Mouse (Mus musculus) lung, adult 10 weeks (tissue): ENCODE measurements around the gene Wdr77. TPM values are rescaled to one million over a fixed set of nuclear protein-coding genes. Genes with fewer than 3 reads are reported as not detected.

Source experiments
- polyA plus RNA-seq: library from polyadenylated mRNA; stranded (reverse); fragments of 350-450 nt; fragmentation: Illumina TruSeq; extraction: RNeasy Lipid Tissue Mini Kit (QIAGEN cat#74804); gene quantifications from one replicate; pipeline ENCODE4 v1.2.3, GENCODE M21; 2014; ENCODE audit warnings: low read depth, low replicate concordance; ENCODE audit not compliant: insufficient read depth

The Wdr77 gene
- 17.1 TPM for polyA plus RNA-seq

GRCm38 (mm10) chr3:105958974-105959580 is at the start of gene Wdr77:
Wdr77 (plus strand) TSS chr3:105959369.

DNA sequence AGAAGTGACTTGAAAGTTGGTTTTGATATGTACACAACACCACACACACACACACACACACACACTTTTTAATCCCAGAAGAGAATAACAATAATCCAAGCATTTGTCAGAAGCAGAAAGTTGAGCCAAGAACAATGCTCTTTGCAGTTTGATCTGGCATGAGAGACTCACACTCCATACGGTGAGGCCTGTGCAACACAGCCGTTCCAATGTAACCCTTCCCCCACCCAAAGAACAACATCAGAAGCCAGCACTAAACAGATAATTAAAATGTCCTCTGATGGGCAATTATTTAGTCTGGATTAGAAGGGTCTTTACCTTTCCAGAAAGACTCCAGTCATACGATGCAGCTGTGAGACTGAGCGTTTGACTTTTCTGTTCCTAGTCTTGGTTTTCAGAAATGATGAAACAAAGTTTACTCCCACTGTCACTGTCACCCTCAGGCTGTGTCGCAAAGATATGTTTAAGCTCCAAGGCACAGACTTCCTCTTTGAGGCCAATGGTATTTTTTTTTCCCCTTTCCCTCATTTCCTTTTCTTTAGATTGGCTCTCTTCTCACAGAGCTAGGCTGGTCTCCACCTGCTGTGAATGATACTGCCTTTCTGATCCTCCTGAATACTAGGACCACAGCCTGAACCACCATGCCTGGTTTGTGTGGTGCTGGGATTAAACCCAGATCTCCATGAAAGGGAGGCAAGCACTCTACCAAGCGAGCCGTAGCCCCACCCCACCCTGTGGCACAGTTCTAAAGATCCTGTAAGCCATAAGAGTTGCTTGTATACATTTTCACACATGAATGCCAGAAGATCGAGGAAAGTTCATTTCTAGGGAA is 26.7 kb upstream of the Wdr77 start, which contains the start of gene I830077J02Rik:
Gene I830077J02Rik, minus strand, starts transcription at position 425 of the 832 bp plus-strand sequence.

DNA sequence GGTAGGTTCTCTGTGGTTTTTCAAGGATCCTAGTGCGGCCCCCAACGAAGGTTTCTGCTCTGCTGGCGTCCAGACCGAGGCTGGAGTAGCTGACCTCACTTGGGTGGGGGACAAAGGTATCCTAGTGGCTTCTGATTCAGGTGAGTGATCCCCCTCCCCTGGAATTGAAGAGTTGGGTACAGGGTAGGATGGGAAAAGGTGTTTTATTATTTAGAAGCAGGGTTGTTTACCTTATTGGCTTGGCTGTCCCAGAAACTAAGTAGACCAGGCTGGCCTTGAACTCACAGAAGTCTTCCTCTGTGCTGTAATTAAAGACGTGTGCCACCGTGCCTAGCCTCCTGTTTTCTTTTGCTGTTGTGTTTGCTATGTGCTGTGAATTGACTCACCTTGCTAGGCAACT is 830 bp downstream of the Wdr77 start, which contains the start of gene Atp5f1:
Gene Atp5f1, minus strand, starts transcription at position 101 of the 400 bp plus-strand sequence.

GRCm38 (mm10) chr3:105973411-105973810 is 14.2 kb downstream of the Wdr77 start, which contains the start of gene Ovgp1:
Ovgp1 (plus strand) TSS chr3:105973711.

DNA sequence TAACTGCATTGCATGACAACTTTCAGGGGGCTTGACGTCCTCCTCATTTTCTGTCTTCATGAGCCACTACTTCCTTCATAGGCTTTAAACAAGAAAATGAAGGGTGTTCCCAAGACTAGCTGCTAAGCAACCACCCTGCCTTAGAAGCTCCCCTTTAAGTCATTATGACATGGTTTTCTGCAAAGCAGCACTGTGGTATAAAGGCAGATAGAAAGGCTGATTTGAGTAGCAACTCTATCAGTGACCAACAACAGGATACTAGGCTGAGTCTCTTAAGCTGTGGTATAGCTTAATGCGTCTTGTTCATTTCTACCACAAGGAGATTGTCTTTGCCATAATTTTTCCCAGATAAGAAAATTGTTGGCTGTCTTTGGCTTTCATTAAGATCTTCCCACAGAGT is 55.4 kb downstream of the Wdr77 start, which contains the start of gene Pifo:
Gene Pifo, minus strand, starts transcription at position 101 of the 400 bp plus-strand sequence.

Other genes starting within 250 kb of the Wdr77 start
- 185 TPM for gene Rap1a, start 158.0 kb upstream of the Wdr77 start, polyA plus RNA-seq
- 0.76 TPM for gene Adora3, start 88.5 kb upstream of the Wdr77 start, polyA plus RNA-seq
- gene Tmigd3, start 88.5 kb upstream of the Wdr77 start, polyA plus RNA-seq, result 1.5 TPM
- gene I830077J02Rik, start 26.7 kb upstream of the Wdr77 start, polyA plus RNA-seq, result 3.2 TPM
- gene Atp5f1, start 730 bp downstream of the Wdr77 start, polyA plus RNA-seq, result 230 TPM
- 0.94 TPM for gene Ovgp1, start 14.3 kb downstream of the Wdr77 start, polyA plus RNA-seq
- 31.6 TPM for gene Pifo, start 55.3 kb downstream of the Wdr77 start, polyA plus RNA-seq
- not detected for gene Chil5, start 73.4 kb downstream of the Wdr77 start, polyA plus RNA-seq
- 70.3 TPM for gene Chia1, start 153.9 kb downstream of the Wdr77 start, polyA plus RNA-seq
- 1,011 TPM for gene Chil3, start 208.2 kb downstream of the Wdr77 start, polyA plus RNA-seq